Mouse (Mus musculus) megakaryocyte, embryonic 14.5 days (primary cell): ENCODE measurements at regions not wholly inside any gene's neighbourhood (a gene's known extent, or its start where the extent isn't known, plus 50 kb on each side); places are given as distances from the start of the nearest gene placed in this dataset.

Experiments used
- FLI1 ChIP-seq: IDR thresholded peaks from 2 replicates; pipeline ENCODE4 v1.6.1; 2012; ENCODE audit warnings: low read length, inconsistent platforms, mixed read lengths
- GATA1 ChIP-seq: IDR thresholded peaks from 3 replicates; pipeline ENCODE4 v1.6.1; 2012; ENCODE audit warnings: mixed read lengths, low read length, inconsistent platforms, borderline replicate concordance

DNA sequence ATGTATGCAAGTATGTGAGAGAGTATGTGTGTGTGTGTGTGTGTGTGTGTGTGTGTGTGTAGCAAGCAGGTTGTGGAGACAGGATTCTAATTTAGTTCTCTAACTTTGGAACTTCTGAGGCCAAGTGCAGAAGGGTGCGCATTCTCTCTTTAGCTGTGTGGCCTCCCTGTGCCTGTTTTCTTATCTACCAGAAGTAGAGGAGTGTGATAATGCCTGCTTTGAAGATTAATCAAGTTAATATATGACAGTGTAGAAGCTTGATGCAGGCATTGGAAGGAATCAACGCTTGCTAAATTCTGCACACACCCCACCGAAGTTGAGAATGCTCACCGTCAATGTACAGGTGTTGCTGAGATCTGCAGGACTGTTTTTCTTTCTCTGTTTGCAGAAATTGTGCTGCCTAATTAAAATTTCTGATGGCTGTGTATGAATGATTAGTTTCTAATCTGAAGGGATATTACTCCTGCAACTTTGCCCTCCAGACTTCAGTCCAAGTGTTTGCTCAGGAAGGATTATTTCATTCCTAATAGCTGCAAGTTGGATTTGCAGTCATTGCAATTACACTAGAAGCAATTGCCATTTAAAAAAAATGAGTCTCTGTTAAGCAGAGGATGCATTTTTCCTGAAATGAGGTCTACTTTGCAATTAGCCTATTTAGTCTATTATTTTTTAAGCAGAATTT, 162.6 kb upstream of the Arg1 start:
- TF ChIP-seq GATA1: no peak
- TF ChIP-seq FLI1: no peak
